Mouse (Mus musculus): ENCODE data around the gene Kcnab2. TPM values are rescaled to one million over a fixed set of nuclear protein-coding genes. Genes with fewer than 3 reads are reported as not detected.

Gene Kcnab2
- polyA plus RNA-seq, 1 experiment from 2014 or later = 2.6 TPM

GRCm38 (mm10) chr4:152359700-152360099, 118.0 kb downstream of the Kcnab2 start:
- Histone ChIP-seq H3K9ac (replicated peaks; ENCODE audit: low read depth) (no peak overlapping the region), H3K27ac (ENCODE audit: low read length) (no peak overlapping the region), H3K4me1 (ENCODE audit: insufficient read depth, low read depth, low read length) (no peaks in the 10 kb centered on the region), H3K36me3 (ENCODE audit: insufficient read depth, low read length) (no peaks in the 10 kb centered on the region), H3K27me3 (replicated peaks; ENCODE audit: insufficient read depth, low read length) (no peaks in the 10 kb centered on the region), H3K4me2 (replicated peaks; ENCODE audit: low read depth, low read length) (no peak overlapping the region), H3K4me3 (ENCODE audit: low read depth, low read length) (no peak overlapping the region), H3K9me3 (ENCODE audit: low read length) (no peaks in the 10 kb centered on the region)
- DNase-seq (ENCODE audit: low spot score) (no peak), ATAC-seq (no peak)
- 10% methylated on average over 11 of the region's 11 CpGs for WGBS
- TF ChIP-seq CTCF (IDR thresholded peaks at IDR 0.05) (no peak), EP300 (IDR thresholded peaks at IDR 0.05) (no peak)

GRCm38 (mm10) chr4:152355672-152356071, 122.0 kb downstream of the Kcnab2 start:
- H3K9ac ChIP-seq (replicated peaks; ENCODE audit: low read depth) = no peak overlapping the region
- ATAC-seq = no peak
- no peaks in the 10 kb centered on the region for H3K36me3 ChIP-seq (ENCODE audit: insufficient read depth, low read length)
- H3K4me3 ChIP-seq (ENCODE audit: low read depth, low read length) = no peak overlapping the region
- WGBS = 65% methylated on average over 7 of the region's 7 CpGs
- H3K27ac ChIP-seq (ENCODE audit: low read length) = no peak overlapping the region
- no peak for DNase-seq (ENCODE audit: low spot score)
- H3K9me3 ChIP-seq (ENCODE audit: low read length) = no peaks in the 10 kb centered on the region
- H3K27me3 ChIP-seq (replicated peaks; ENCODE audit: insufficient read depth, low read length) = no peaks in the 10 kb centered on the region
- H3K4me2 ChIP-seq (replicated peaks; ENCODE audit: low read depth, low read length) = no peak overlapping the region
- no peaks in the 10 kb centered on the region for H3K4me1 ChIP-seq (ENCODE audit: insufficient read depth, low read depth, low read length)
- TF ChIP-seq CTCF (IDR thresholded peaks at IDR 0.05) (no peak), EP300 (IDR thresholded peaks at IDR 0.05) (no peak)

GRCm38 (mm10) chr4:152353886-152354637, 123.6 kb downstream of the Kcnab2 start:
- H3K4me3 ChIP-seq (ENCODE audit: low read depth, low read length) = no peak overlapping the region
- no peak overlapping the region for H3K27ac ChIP-seq (ENCODE audit: low read length)
- no peaks in the 10 kb centered on the region for H3K4me1 ChIP-seq (ENCODE audit: insufficient read depth, low read depth, low read length)
- TF ChIP-seq CTCF (IDR thresholded peaks at IDR 0.05) (no peak), EP300 (IDR thresholded peaks at IDR 0.05) (no peak)
- ATAC-seq = no peak
- no peaks in the 10 kb centered on the region for H3K36me3 ChIP-seq (ENCODE audit: insufficient read depth, low read length)
- peaks cover 3% of the 10 kb centered on the region for H3K27me3 ChIP-seq (replicated peaks; ENCODE audit: insufficient read depth, low read length)
- H3K4me2 ChIP-seq (replicated peaks; ENCODE audit: low read depth, low read length) = no peak overlapping the region
- no peak overlapping the region for H3K9ac ChIP-seq (replicated peaks; ENCODE audit: low read depth)
- no peaks in the 10 kb centered on the region for H3K9me3 ChIP-seq (ENCODE audit: low read length)
- DNase-seq (ENCODE audit: low spot score) = no peak
- 63% methylated on average over 14 of the region's 14 CpGs for WGBS

GRCm38 (mm10) chr4:152351422-152352305, 126.0 kb downstream of the Kcnab2 start:
- no peak overlapping the region for H3K9ac ChIP-seq (replicated peaks; ENCODE audit: low read depth)
- WGBS = 13% methylated on average over 14 of the region's 14 CpGs
- H3K4me2 ChIP-seq (replicated peaks; ENCODE audit: low read depth, low read length) = no peak overlapping the region
- no peak overlapping the region for H3K4me3 ChIP-seq (ENCODE audit: low read depth, low read length)
- H3K27ac ChIP-seq (ENCODE audit: low read length) = no peak overlapping the region
- no peaks in the 10 kb centered on the region for H3K9me3 ChIP-seq (ENCODE audit: low read length)
- peaks cover 3% of the 10 kb centered on the region for H3K27me3 ChIP-seq (replicated peaks; ENCODE audit: insufficient read depth, low read length)
- no peaks in the 10 kb centered on the region for H3K4me1 ChIP-seq (ENCODE audit: insufficient read depth, low read depth, low read length)
- DNase-seq (ENCODE audit: low spot score) = peak; percentile 15
- no peak for TF ChIP-seq CTCF (IDR thresholded peaks at IDR 0.05)
- no peak for TF ChIP-seq EP300 (IDR thresholded peaks at IDR 0.05)
- no peaks in the 10 kb centered on the region for H3K36me3 ChIP-seq (ENCODE audit: insufficient read depth, low read length)
- ATAC-seq = peak; percentile 12

- no peak overlapping the region for H3K27ac ChIP-seq (ENCODE audit: low read length)
- ATAC-seq (no peak), DNase-seq (ENCODE audit: low spot score) (no peak)
- WGBS = 23% methylated on average over 8 of the region's 8 CpGs
- H3K36me3 ChIP-seq (ENCODE audit: insufficient read depth, low read length) = no peaks in the 10 kb centered on the region
- H3K4me3 ChIP-seq (ENCODE audit: low read depth, low read length) = no peak overlapping the region
- H3K9me3 ChIP-seq (ENCODE audit: low read length) = no peaks in the 10 kb centered on the region
- no peak overlapping the region for H3K4me2 ChIP-seq (replicated peaks; ENCODE audit: low read depth, low read length)
- H3K9ac ChIP-seq (replicated peaks; ENCODE audit: low read depth) = no peak overlapping the region
- no peak for TF ChIP-seq CTCF (IDR thresholded peaks at IDR 0.05)
- no peak for TF ChIP-seq EP300 (IDR thresholded peaks at IDR 0.05)
- no peaks in the 10 kb centered on the region for H3K4me1 ChIP-seq (ENCODE audit: insufficient read depth, low read depth, low read length)
- H3K27me3 ChIP-seq (replicated peaks; ENCODE audit: insufficient read depth, low read length) = peaks cover 3% of the 10 kb centered on the region
Measured at GRCm38 (mm10) chr4:152350722-152351421, 126.8 kb downstream of the Kcnab2 start.

- Histone ChIP-seq H3K27me3 (replicated peaks; ENCODE audit: insufficient read depth, low read length) (peaks cover 3% of the 10 kb centered on the region), H3K4me2 (replicated peaks; ENCODE audit: low read depth, low read length) (no peak overlapping the region), H3K4me3 (ENCODE audit: low read depth, low read length) (no peak overlapping the region), H3K4me1 (ENCODE audit: insufficient read depth, low read depth, low read length) (no peaks in the 10 kb centered on the region), H3K9ac (replicated peaks; ENCODE audit: low read depth) (no peak overlapping the region), H3K9me3 (ENCODE audit: low read length) (no peaks in the 10 kb centered on the region), H3K36me3 (ENCODE audit: insufficient read depth, low read length) (no peaks in the 10 kb centered on the region), H3K27ac (ENCODE audit: low read length) (no peak overlapping the region)
- no peak for DNase-seq (ENCODE audit: low spot score)
- ATAC-seq = no peak
- TF ChIP-seq EP300 (IDR thresholded peaks at IDR 0.05) (no peak), CTCF (IDR thresholded peaks at IDR 0.05) (no peak)
- 3% methylated on average over 14 of the region's 17 CpGs for WGBS
Measured at GRCm38 (mm10) chr4:152349837-152350381, 127.8 kb downstream of the Kcnab2 start.

Measured in lung, postnatal 0 days (tissue).